Mouse (Mus musculus) heart, postnatal 36 days (tissue): ENCODE results near the gene Nptx2. TPM values are rescaled to one million over a fixed set of nuclear protein-coding genes. Genes with fewer than 3 reads are reported as not detected.

ENCODE experiments used
- DNase-seq, 2 experiments: peaks; one replicate each; pipeline ENCODE4 v3.0.0; 2021 to 2022
- intact Hi-C: fragments of 180-260 bp; cut with DNase I; formaldehyde crosslinking; loops from one replicate; pipeline ENCODE4 v1.15.1; 2025
- total RNA-seq, 2 experiments: library from RNA; stranded (reverse); gene quantifications; 2 replicates each; pipeline ENCODE4 v1.2.3; 2021

Nptx2 gene
- total RNA-seq, 2 experiments from 2014 or later = 0.11 to 0.14 TPM

DNA sequence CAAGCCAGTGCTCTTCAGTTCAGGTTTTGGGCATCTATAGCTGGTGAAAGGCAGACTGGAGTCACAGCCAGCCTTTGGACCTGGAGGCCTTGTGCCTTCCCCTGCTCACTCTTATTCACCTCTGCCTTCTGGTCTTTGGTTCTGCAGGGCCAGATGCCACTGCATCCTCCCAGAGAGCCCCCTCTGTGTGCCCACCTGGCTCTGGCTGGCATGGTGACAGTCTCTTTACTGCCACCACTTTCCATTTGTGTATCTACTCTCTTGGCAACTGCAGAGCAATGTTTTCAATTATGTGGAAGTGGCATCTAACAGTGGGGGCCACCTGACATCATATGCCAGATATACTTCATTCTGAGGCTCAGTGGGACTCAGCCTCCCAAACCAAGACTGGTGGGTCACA, 12.8 kb downstream of the Nptx2 start:
- DNase-seq = no peak
- intact Hi-C loops = no loop called here

DNA sequence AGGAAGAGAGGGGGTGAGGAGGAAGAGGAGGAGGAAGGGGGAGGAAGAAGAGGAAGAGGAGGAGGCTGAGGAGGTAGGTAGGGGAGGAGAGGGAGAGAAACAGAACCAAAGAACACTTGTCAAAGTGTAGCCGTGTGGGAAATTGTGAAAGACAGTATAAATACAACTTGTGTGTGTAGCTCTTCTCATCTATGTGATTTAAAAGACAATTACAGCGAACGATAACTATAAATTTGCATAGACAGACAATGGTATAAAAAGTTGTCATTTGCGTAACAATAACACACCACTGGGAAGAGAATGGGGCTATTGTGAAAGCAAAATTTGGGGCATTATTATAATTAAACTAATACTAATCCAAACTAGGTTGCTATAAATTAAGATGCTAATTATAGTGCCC, 20.0 kb downstream of the Nptx2 start:
- intact Hi-C loops = no loop called here
- no peak for DNase-seq

DNA sequence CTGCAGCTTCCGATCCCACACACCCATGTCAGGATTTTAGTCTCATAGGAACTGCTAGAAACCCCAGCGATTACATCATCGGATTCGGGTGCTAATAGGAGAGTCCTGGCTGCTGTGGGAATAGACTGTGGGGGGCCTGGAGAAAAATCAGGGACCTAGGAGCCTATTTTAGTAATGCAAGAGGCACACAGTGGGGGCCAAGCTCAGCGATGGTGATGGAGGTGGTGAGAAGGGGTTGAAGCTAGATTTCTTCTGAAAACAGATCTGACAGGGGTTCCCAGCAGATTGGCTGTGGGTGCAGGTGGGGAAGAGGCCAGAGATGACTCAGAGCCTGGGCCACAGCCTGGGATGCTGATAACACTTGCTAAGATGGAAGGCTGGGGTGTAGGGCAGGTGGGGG, 39.4 kb downstream of the Nptx2 start:
- intact Hi-C loops = no loop called here

DNA sequence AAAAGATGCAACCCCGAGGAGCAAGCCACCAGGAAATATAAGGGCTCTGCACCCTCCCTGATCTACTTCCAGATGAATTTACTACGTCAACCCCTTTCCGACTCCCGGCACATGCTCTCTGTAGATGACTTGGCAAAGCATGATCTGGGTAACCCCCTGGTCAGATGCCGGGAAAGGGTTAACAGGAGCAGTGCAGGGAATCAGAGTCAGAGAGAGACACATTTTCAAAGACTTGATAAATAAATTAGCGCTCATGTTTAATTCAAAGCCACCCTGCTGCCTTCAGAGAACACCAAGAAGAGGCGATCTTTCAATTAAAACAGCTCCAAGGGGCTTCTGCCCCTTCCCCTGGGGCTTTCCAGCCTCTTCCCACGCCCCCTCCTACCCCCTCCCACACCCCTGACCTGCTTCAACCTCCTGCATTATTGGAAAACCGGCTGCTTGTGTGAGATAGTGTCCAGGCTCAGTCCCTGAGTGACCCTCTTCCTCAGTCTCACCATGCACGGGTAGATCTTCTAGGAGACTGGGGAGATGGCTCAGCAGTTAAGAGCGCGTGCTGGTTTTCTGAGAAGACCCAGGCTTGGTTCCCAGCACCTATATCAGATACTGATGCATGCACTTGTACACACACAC, 45.7 kb downstream of the Nptx2 start:
- intact Hi-C loops = no loop called here
- DNase-seq = no peak

More for the DNA sequence above, 39.4 kb downstream of the Nptx2 start:
- DNase-seq = no peak

DNA sequence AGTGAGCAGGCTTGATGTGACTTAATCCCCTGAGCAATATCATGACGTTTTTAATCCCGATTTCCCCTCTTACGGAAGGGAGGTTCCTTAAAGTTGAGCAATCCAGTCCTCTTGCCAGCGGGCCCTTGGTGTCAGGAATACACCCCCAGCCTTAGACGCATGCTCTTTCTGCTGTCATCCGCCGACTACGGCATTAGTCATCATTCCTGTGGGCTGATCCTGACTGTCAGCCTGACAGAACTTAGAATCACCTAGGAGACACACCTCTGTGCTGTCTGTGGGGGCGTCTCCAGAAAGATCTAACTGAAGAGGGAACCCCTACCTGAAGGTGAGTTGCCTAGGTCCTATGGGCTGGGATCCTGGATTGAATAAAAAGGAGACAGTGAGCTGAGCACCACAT, 49.1 kb downstream of the Nptx2 start:
- intact Hi-C loops = no loop called here
- DNase-seq = no peak

Other genes with a start within 250 kb of the Nptx2 start
- 1 to 10 TPM; 5.1 to 7.0 TPM for gene Baiap2l1, start 187.8 kb upstream of the Nptx2 start, total RNA-seq
- under 1 TPM; 0.11 to 0.14 TPM for gene Tmem130, start 215.9 kb downstream of the Nptx2 start, total RNA-seq
- gene Trrap, start 221.8 kb downstream of the Nptx2 start, total RNA-seq = 10 to 100 TPM; 40.3 to 45.2 TPM